20 mouse cellular contexts compared by ENCODE assay signal in the genomic region with DNA sequence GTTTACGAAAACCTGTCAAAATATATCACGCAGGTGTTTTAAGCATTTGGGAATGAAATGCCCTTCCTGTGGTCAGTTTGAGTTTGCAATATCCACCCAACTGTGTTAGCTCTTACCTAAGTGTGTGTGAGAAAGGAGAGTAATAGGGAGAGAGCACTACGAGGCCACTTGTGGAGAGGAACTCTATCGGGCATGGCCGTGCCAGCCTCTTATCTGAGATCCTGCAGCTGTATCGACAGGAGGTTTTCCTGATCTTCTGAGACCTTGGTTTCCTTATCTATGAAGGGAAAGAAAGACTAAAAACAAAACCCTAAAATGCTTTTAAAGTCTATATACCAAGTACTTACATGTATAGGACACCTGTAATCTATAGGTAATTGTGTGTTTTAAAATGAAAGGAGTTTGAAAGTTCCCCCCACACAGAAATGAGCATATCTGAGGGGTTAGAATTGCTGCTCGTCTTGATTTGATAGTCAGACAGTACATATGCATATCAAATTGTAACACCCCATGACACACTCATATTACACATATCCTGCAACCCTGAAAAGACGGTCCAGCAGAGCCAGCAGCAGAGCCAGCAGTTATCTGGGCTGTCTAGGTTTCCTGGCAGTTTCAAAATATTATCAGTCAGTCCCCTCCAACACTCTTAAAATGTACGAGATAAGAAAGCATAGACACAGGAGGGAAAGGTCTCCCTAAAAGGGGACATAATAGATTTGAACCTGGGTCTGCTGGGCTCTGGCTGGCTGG.
DNase-seq lines count a peak whose midpoint lies in the region; ATAC-seq and TF ChIP-seq lines count a peak whose summit lies in the region.
"Had no signal": no experiment of that assay in that cellular context is flagged by ENCODE, and none has a peak within 500 bp of the region (broad histone marks: within the 10 kb centered on the region; RNA-seq: fewer than 3 reads in every experiment).

No protein-coding gene starts in this region.

- DNase-seq in 416B (ENCODE audit: low read depth): peak; percentile 85
- DNase-seq in liver: peak; percentile 38
- DNase-seq in liver, embryonic 14.5 days (ENCODE audit: low read depth in 3 of 3, low spot score in 3 of 3): peak in 2 of 3 experiments; percentile 12 to 20
- DNase-seq in cerebellum, postnatal 25 days: no peak
- DNase-seq: adrenal gland, postnatal 14 days; cerebellum, adult 2 months; cerebellum, postnatal 14 days; forebrain, postnatal 0 days; gastrocnemius, adult 2 months; gastrocnemius, postnatal 36 days; heart, adult 11 months; heart, postnatal 4 days had no signal

- TF ChIP-seq EP300 in liver, embryonic 14.5 days (IDR thresholded peaks at IDR 0.05; ENCODE audit: low read depth): peak; percentile 44; the same call in 1 of the 2 replicates

- TF ChIP-seq CTCF in liver, embryonic 14.5 days (IDR thresholded peaks at IDR 0.05; ENCODE audit: low read depth): no peak

- no peaks in the 10 kb centered on the region for H3K36me3 ChIP-seq in liver, embryonic 14.5 days (replicated peaks; ENCODE audit: control insufficient read depth, insufficient read depth, low read depth)
- no peaks in the 10 kb centered on the region for H3K36me3 ChIP-seq in intestine, embryonic 16.5 days (ENCODE audit: control insufficient read depth, insufficient read depth, low read length)
- H3K36me3 ChIP-seq: embryonic facial prominence, embryonic 13.5 days; heart, embryonic 13.5 days; hindbrain, embryonic 12.5 days had no signal

- WGBS in liver, embryonic 14.5 days (ENCODE audit: insufficient replicate concordance): 26% methylated on average over 9 of the region's 9 CpGs
- 89% methylated on average over 9 of the region's 9 CpGs for WGBS in intestine, embryonic 16.5 days

- H3K4me3 ChIP-seq in liver, embryonic 14.5 days (ENCODE audit: insufficient read depth in 1 of 2, low read depth in 2 of 2, low read length in 2 of 2): no peak overlapping the region
- H3K4me3 ChIP-seq in intestine, embryonic 16.5 days (ENCODE audit: low read length): no peak overlapping the region
- H3K4me3 ChIP-seq: embryonic facial prominence, embryonic 13.5 days; forebrain, embryonic 13.5 days; gastrocnemius, adult 2 months; heart, embryonic 13.5 days; hindbrain, embryonic 12.5 days had no signal

- no peak overlapping the region for H3K27ac ChIP-seq in liver, embryonic 14.5 days
- no peak overlapping the region for H3K27ac ChIP-seq in intestine, embryonic 16.5 days (ENCODE audit: low read length)
- H3K27ac ChIP-seq: embryonic facial prominence, embryonic 13.5 days; forebrain, embryonic 13.5 days; gastrocnemius, adult 2 months; heart, embryonic 13.5 days; hindbrain, embryonic 12.5 days had no signal

- H3K27me3 ChIP-seq in liver, embryonic 14.5 days (ENCODE audit: control insufficient read depth, insufficient read depth, low read length): no peaks in the 10 kb centered on the region
- no peaks in the 10 kb centered on the region for H3K27me3 ChIP-seq in intestine, embryonic 16.5 days (replicated peaks; ENCODE audit: control insufficient read depth, insufficient read depth, low read length)
- H3K27me3 ChIP-seq: embryonic facial prominence, embryonic 13.5 days; heart, embryonic 13.5 days; hindbrain, embryonic 12.5 days had no signal

- ATAC-seq in liver, embryonic 14.5 days (ENCODE audit: insufficient read depth): peak; percentile 91
- peak; percentile 77 for ATAC-seq in megakaryocyte progenitor cell, adult 5-6 weeks (replicated peaks; ENCODE audit: poor library complexity)
- no peak for ATAC-seq in intestine, embryonic 16.5 days
- no peak for ATAC-seq in erythroid progenitor cell, adult 5-6 weeks (replicated peaks; ENCODE audit: low FRiP score, poor library complexity, severe bottlenecking)
- ATAC-seq: forebrain, embryonic 13.5 days; forebrain, postnatal 0 days; hindbrain, embryonic 16.5 days had no signal

- peaks cover 4 to 13% of the 10 kb centered on the region in 2 experiments; a peak in 3 of 4 replicates for H3K4me1 ChIP-seq in liver, embryonic 14.5 days (replicated peaks; ENCODE audit: control insufficient read depth in 2 of 2, insufficient read depth in 2 of 2, low read length in 1 of 2)
- H3K4me1 ChIP-seq in intestine, embryonic 16.5 days (ENCODE audit: control insufficient read depth, insufficient read depth, low read length): no peaks in the 10 kb centered on the region

- no peaks in the 10 kb centered on the region for H3K9me3 ChIP-seq in liver, embryonic 14.5 days (ENCODE audit: control insufficient read depth, low read length)
- no peaks in the 10 kb centered on the region for H3K9me3 ChIP-seq in intestine, embryonic 16.5 days (ENCODE audit: control insufficient read depth, low read length)
- H3K9me3 ChIP-seq: forebrain, embryonic 13.5 days; heart, embryonic 13.5 days; hindbrain, embryonic 12.5 days had no signal

- H3K4me2 ChIP-seq in liver, embryonic 14.5 days (ENCODE audit: low read depth): peak overlapping the region; percentile 31; the same call in 1 of the 2 replicates
- no peak overlapping the region for H3K4me2 ChIP-seq in intestine, embryonic 16.5 days (ENCODE audit: low read depth, low read length)
- H3K4me2 ChIP-seq: embryonic facial prominence, embryonic 13.5 days; forebrain, embryonic 13.5 days; heart, embryonic 13.5 days; hindbrain, embryonic 12.5 days had no signal

- H3K9ac ChIP-seq in liver, embryonic 14.5 days (replicated peaks): no peak overlapping the region; the same call in 1 of the 2 replicates
- no peak overlapping the region for H3K9ac ChIP-seq in intestine, embryonic 16.5 days (ENCODE audit: low read depth, low read length)
- H3K9ac ChIP-seq: embryonic facial prominence, embryonic 13.5 days; forebrain, embryonic 13.5 days; forebrain, postnatal 0 days; heart, embryonic 13.5 days; hindbrain, embryonic 12.5 days had no signal

Comparison
In these comparisons a context has a peak if more than half of its experiments do, and no peak if none do; other contexts are left out.
1. DNase-seq: peak in 416B (single experiment), liver (single experiment) and liver, embryonic 14.5 days (2 of 3); none in cerebellum, postnatal 25 days (0 of 2).
2. ATAC-seq: peak in liver, embryonic 14.5 days (single experiment) and megakaryocyte progenitor cell, adult 5-6 weeks (single experiment); none in intestine, embryonic 16.5 days (single experiment) and erythroid progenitor cell, adult 5-6 weeks (single experiment).